Mouse (Mus musculus): ENCODE results near the gene Fnbp1l. TPM values are rescaled to one million over a fixed set of nuclear protein-coding genes. Genes with fewer than 3 reads are reported as not detected.

Fnbp1l gene
- polyA plus RNA-seq, 1 experiment from 2014 or later: 257 TPM

- Histone ChIP-seq H3K27ac (ENCODE audit: low read length) (no peak overlapping the region), H3K4me3 (ENCODE audit: low read depth, low read length) (no peak overlapping the region), H3K9ac (ENCODE audit: low read depth, low read length) (no peak overlapping the region), H3K4me2 (ENCODE audit: low read length) (no peak overlapping the region), H3K27me3 (ENCODE audit: control insufficient read depth, insufficient read depth, low read depth, low read length) (no peaks in the 10 kb centered on the region), H3K4me1 (ENCODE audit: control insufficient read depth, insufficient read depth, low read length) (peaks cover 7% of the 10 kb centered on the region), H3K36me3 (ENCODE audit: control insufficient read depth, insufficient read depth, low read length) (no peaks in the 10 kb centered on the region), H3K9me3 (replicated peaks; ENCODE audit: control insufficient read depth, low read length, poor library complexity, severe bottlenecking) (no peaks in the 10 kb centered on the region)
- ATAC-seq: no peak
- 88% methylated on average over 6 of the region's 6 CpGs for WGBS
Observed at GRCm38 (mm10) chr3:122497871-122498270, 121.6 kb downstream of the Fnbp1l start.

GRCm38 (mm10) chr3:122494764-122495163, 124.8 kb downstream of the Fnbp1l start:
- H3K27ac ChIP-seq (ENCODE audit: low read length): 0 out of 2 replicates have a peak overlapping the region, but pooled peaks have one; percentile 77
- H3K9ac ChIP-seq (ENCODE audit: low read depth, low read length): no peak overlapping the region
- no peak for ATAC-seq
- H3K27me3 ChIP-seq (ENCODE audit: control insufficient read depth, insufficient read depth, low read depth, low read length): no peaks in the 10 kb centered on the region
- H3K4me1 ChIP-seq (ENCODE audit: control insufficient read depth, insufficient read depth, low read length): peaks cover 14% of the 10 kb centered on the region
- no peak overlapping the region for H3K4me2 ChIP-seq (ENCODE audit: low read length)
- WGBS: 93% methylated on average over 6 of the region's 6 CpGs
- H3K9me3 ChIP-seq (replicated peaks; ENCODE audit: control insufficient read depth, low read length, poor library complexity, severe bottlenecking): no peaks in the 10 kb centered on the region
- H3K4me3 ChIP-seq (ENCODE audit: low read depth, low read length): no peak overlapping the region
- H3K36me3 ChIP-seq (ENCODE audit: control insufficient read depth, insufficient read depth, low read length): no peaks in the 10 kb centered on the region

GRCm38 (mm10) chr3:122492872-122493615, 126.5 kb downstream of the Fnbp1l start:
- Histone ChIP-seq H3K4me2 (ENCODE audit: low read length) (peak overlapping the region; percentile 52), H3K9ac (ENCODE audit: low read depth, low read length) (no peak overlapping the region; the same call in 1 of the 2 replicates), H3K27ac (ENCODE audit: low read length) (peak overlapping the region; percentile 77), H3K27me3 (ENCODE audit: control insufficient read depth, insufficient read depth, low read depth, low read length) (no peaks in the 10 kb centered on the region), H3K9me3 (replicated peaks; ENCODE audit: control insufficient read depth, low read length, poor library complexity, severe bottlenecking) (no peaks in the 10 kb centered on the region), H3K4me3 (ENCODE audit: low read depth, low read length) (peak overlapping the region; percentile 22), H3K4me1 (ENCODE audit: control insufficient read depth, insufficient read depth, low read length) (peaks cover 14% of the 10 kb centered on the region), H3K36me3 (ENCODE audit: control insufficient read depth, insufficient read depth, low read length) (no peaks in the 10 kb centered on the region)
- ATAC-seq: peak; percentile 89
- WGBS: 22% methylated on average over 21 of the region's 21 CpGs

- Histone ChIP-seq H3K4me2 (ENCODE audit: low read length) (no peak overlapping the region), H3K4me3 (ENCODE audit: low read depth, low read length) (no peak overlapping the region), H3K27me3 (ENCODE audit: control insufficient read depth, insufficient read depth, low read depth, low read length) (no peaks in the 10 kb centered on the region), H3K4me1 (ENCODE audit: control insufficient read depth, insufficient read depth, low read length) (peaks cover 14% of the 10 kb centered on the region), H3K9me3 (replicated peaks; ENCODE audit: control insufficient read depth, low read length, poor library complexity, severe bottlenecking) (no peaks in the 10 kb centered on the region), H3K36me3 (ENCODE audit: control insufficient read depth, insufficient read depth, low read length) (no peaks in the 10 kb centered on the region), H3K9ac (ENCODE audit: low read depth, low read length) (no peak overlapping the region), H3K27ac (ENCODE audit: low read length) (peak overlapping the region; percentile 77)
- no peak for ATAC-seq
- WGBS: 77% methylated on average over 3 of the region's 3 CpGs
Observed at GRCm38 (mm10) chr3:122492006-122492405, 127.5 kb downstream of the Fnbp1l start.

- Histone ChIP-seq H3K9ac (ENCODE audit: low read depth, low read length) (no peak overlapping the region), H3K9me3 (replicated peaks; ENCODE audit: control insufficient read depth, low read length, poor library complexity, severe bottlenecking) (no peaks in the 10 kb centered on the region), H3K27me3 (ENCODE audit: control insufficient read depth, insufficient read depth, low read depth, low read length) (no peaks in the 10 kb centered on the region), H3K4me2 (ENCODE audit: low read length) (no peak overlapping the region), H3K4me3 (ENCODE audit: low read depth, low read length) (no peak overlapping the region), H3K27ac (ENCODE audit: low read length) (no peak overlapping the region), H3K4me1 (ENCODE audit: control insufficient read depth, insufficient read depth, low read length) (peaks cover 14% of the 10 kb centered on the region), H3K36me3 (ENCODE audit: control insufficient read depth, insufficient read depth, low read length) (no peaks in the 10 kb centered on the region)
- no peak for ATAC-seq
- WGBS: 81% methylated on average over 6 of the region's 6 CpGs
Observed at GRCm38 (mm10) chr3:122490574-122490973, 128.9 kb downstream of the Fnbp1l start.

Small RNA genes lying within 50 kb of the gene (microRNA-seq; reads per million reads assigned to microRNA genes)
- not detected for gene Mir7657

Other genes with a start within 250 kb of the Fnbp1l start
- gene Pde5a, start 109.2 kb upstream of the Fnbp1l start, polyA plus RNA-seq (2015; fragmentation: Nextera tagmentation; extraction: Ambion mirVana): 1.6 and 1.7 TPM in 2 replicates